Mouse (Mus musculus): ENCODE data around the gene Bms1.

Bms1 gene

DNA sequence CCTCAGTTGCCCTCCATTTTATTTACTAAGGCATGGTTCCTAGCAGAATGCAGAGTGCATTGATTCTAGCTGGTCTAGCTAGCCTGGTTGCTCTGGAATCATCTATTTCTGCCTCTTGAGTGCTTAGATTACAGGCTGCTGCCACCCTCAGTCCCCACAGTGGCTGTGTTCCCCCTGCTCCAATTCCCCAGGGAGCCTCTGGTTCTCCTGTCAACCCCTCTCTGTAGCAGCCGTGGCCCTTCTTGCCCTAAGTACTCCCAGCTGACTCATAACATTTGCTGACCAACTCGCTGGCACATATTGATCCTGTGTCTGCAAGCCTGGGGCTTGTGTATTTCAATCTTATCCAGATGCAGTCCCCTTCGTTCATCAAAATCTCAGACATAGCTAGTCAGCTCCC, 53.1 kb downstream of the Bms1 start:
- in situ Hi-C loops (cut with MboI, MseI): no loop called here

DNA sequence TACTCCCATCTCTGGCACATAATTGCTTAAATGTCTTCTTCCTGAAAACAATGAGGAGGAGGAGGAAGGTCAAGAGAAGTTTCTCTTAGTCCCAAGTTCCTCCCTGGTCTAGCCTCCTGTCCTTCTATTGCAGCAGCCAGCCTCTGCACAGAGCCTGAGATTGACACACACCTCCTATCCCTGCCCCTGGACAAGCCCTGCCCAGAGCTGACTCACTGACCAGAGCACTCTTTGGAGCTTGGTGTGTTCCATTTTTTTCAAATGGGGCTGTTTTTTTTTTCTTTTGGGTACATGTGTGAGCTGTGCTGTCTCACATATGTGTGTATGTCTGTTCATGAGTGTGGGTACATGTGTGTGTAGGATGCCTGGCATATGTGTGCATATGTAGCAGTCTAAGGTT, 53.5 kb downstream of the Bms1 start:
- in situ Hi-C loops (cut with MboI, MseI): no loop called here

DNA sequence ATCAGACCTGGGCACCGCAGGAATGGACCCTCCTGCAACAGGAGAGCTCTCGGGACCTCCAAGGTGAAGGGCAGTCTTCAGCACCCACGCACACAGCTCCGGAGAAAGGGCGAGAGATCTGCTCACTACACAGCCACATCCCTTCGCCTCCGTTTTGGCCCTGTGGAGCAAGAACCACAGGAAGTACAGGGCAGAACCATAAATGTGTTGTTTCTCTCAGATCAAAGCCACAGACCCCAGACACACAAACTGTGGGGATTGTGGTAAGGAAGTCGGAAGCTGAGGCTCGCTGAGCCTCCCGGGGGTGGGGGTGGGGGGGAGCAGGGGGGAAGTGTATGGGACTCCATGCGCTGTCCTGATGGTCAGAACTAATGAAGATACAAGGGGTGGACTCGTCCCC, 68.9 kb downstream of the Bms1 start:
- in situ Hi-C loops (cut with MboI, MseI): no loop called here

DNA sequence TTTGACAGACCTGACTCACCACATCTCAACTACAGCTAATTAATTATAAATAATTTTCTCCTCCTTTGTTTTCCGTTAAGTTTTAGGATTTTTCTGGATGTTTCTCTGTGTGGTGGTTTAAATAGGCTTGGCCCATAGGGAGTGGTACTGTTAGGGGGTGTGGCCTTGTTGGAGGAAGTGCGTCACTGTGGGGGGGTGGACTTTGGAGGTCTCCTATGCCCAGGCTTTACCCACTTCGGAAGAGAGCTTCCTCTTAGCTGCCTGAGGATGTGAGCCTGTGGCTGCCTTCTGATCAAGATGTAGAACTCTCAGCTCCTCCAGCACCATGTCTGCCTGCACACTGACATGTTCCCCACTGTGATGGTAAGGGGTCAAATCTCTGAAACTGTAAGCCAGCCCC, 71.1 kb downstream of the Bms1 start:
- in situ Hi-C loops (cut with MboI, MseI): no loop called here

DNA sequence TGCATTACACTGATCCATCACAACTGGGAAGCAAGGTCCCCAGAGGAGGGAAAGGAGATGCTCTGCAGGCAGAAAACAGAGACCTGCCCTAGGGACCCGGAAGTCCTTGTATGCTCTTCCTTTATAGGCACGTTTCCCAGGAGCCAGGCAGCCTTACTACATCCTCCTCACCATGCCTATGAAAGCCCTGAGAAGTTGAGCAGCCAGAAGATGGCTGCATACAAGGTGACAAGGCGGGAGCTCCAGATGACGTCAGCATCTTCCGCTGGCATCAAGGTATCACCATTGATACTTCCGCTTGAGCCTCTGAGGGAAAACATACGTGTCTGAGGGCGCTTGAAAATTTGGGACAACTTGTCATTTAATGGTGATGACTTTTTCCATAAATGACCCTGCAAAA, 72.0 kb downstream of the Bms1 start:
- in situ Hi-C loops (cut with MboI, MseI): no loop called here

DNA sequence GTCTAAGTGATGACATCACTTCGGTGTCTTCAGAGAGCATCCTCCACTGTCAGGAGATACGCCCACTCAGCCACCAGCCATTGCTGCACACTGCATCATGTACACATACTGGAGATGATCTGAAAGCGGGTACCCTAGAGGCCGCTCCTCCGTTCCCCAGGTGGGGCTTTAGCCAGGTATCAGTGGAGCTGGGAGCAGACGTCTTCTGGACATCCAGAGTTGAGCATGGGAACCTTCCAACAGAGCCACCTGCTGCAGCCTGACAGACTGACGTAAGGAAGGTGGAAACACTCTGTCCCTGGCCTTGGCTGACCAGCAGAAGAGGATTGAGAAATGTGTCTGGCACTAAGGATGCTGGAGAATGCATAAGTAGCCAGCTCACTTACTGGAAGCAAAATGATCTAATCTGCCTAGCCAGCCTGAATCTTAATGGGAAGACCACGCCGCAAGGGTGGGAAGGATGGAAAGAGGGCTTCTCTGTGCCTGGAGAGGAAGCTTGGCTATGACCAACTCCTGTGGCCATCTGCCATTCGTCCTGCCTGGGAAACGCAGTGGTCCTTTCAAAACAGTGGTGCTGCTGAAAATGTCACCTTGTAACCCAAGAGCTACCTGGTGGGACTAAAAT, 77.3 kb downstream of the Bms1 start:
- in situ Hi-C loops (cut with MboI, MseI): no loop called here

DNA sequence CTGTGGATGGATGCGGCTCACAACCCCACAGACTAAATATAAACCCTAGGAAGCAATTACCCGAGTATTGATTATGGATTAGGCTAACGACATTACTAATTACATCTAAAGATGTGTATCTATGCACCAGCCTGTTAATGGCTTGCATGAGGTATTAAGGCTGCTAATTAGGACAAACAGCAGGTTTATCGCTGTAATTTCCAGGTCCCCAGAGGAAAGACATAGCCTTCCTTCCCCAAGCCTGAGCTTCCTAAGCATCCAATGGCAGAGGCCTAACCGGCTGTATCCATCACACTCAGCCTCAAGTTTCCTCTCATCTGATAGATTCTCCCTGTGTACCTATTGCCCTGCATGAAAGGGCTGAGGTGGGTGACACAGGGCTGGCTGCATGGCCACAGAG, 81.6 kb downstream of the Bms1 start:
- in situ Hi-C loops (cut with MboI, MseI): loop anchor here (10.0 kb wide), 1 partner anchor 807 kb away; no protein-coding TSS in a partner anchor

DNA sequence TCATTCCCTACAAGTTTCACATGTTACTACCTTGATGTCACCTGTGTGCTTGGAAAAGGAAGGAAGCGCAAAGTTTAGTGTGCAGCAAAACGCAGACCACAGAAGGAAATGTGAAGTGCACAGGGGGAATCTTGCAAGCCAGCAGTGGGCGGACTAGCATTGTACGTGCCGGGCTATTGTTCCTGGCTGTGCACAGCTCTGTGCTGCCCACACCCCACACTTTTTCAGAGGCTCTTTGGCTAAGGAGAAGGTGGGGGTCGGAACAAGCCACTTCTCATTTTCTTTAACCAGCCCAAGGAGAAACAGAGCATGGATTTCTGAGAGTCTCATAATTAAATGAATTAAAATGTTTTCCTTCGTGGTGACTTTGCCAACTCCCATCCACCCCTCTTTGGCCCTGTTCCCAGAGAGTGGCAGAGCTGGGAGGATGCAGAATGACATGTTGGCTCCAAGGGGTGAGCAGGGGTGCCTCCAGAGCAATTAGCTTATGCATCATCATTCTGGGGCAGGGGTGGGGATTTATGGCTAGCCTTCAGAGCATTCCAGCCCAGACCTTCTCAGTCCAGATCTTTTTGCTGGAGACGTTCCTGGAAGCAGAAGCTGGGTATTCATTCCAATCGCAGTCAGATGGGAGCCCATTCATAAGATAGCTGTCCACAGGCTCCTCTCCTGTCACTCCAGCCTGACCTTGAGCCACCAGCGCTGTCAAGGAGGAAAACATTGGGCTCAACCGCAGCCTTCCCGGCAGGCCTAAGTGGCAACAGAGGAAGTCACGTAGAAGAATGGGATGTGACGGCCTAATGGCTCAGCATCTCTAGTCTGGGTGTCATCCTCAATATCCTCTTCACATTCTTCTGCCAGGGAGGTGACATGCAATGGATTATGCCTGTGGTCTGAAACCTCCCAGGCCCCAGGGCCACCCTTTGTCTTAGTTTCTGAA, 82.5 kb downstream of the Bms1 start:
- in situ Hi-C loops (cut with MboI, MseI): loop anchor here (10.0 kb wide), 1 partner anchor 808 kb away; no protein-coding TSS in a partner anchor

DNA sequence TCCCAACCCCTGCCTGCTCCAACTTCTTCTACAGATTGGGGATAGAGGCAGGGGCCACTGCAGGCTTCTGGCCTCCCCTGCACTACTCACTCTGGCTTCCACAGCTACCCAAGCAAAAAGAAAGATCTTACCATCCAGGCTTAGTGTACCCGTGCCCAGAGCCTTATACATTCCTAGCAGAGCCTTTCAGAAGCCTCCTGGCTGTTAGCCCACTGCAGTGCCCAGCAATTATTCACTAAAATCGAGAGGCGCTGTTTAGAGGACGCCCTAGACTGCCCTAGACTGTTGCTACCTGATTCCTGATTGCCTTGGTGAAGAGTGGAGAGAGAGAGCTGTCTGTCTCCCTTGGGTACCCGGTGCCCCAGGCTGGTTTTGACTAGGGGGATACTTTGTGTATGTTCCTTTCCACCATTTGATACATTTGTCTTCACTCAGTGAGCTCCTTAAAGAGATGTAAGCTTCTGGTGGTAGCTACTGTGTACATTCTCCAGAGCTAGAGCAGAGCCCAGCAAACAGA, 83.3 kb downstream of the Bms1 start:
- in situ Hi-C loops (cut with MboI, MseI): loop anchor here (10.0 kb wide), 1 partner anchor 809 kb away; no protein-coding TSS in a partner anchor

DNA sequence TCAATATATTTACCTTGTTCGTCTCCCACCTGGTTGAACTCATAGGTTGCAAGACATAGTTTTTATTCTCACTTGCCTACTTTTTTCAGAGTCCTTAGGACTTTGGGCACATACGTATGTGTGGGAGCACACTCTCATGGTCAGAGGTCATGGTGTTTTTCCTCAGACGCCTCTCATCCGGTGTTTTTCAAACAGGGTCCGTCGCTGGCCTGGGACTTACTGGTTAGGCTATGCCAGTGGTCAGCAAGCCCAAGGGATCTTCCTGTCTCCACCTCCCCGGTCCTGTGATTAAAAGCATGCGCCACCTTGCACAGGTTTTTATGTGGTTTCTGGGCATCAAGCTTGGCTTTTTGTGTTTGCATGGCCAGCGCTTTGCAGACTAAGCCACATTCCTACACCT, 85.4 kb downstream of the Bms1 start:
- in situ Hi-C loops (cut with MboI, MseI): loop anchor here (10.0 kb wide), 1 partner anchor 811 kb away; no protein-coding TSS in a partner anchor
